Mouse (Mus musculus) Patski (cell line): ENCODE data around the gene Baiap3. TPM values are rescaled to one million over a fixed set of nuclear protein-coding genes. Genes with fewer than 3 reads are reported as not detected.

Experiments used
- ATAC-seq: fragments of 100-300 bp; one replicate; pipeline ENCODE4 v1.8.0; 2021
- CTCF ChIA-PET: fragments of 350-600 bp; sonication (Branson Sonifier 250); formaldehyde crosslinking; loops from one replicate; lab custom pipeline; 2022; ENCODE audit warnings: inconsistent platforms; lab: Charles Lee
- POLR2A ChIA-PET: fragments of 350-600 bp; sonication (Branson Sonifier 250); formaldehyde crosslinking; loops from one replicate; lab custom pipeline; 2022; ENCODE audit warnings: antibody characterized with exemption, inconsistent platforms; lab: Charles Lee
- DNase-seq: peaks from one replicate; pipeline ENCODE4 v3.0.0-alpha.2; 2011; ENCODE audit warnings: low read depth, low spot score
- H3K27me3 ChIP-seq: fragments of 371-371 bp; one replicate; pipeline ENCODE4 v1.5.1; 2021
- CTCF ChIP-seq: fragments of 100-300 bp; IDR thresholded peaks from one replicate; pipeline ENCODE4 v1.5.1; 2021
- in situ Hi-C: fragments of 300-500 bp; cut with MboI; formaldehyde crosslinking; loops from 3 replicates; pipeline ENCODE4 v1.11.1; 2018; ENCODE audit warnings: low pct_unique_long_range_greater_than_20kb, mixed read lengths
- polyA plus RNA-seq: library from polyadenylated mRNA; unstranded; gene quantifications from one replicate; pipeline ENCODE4 v1.2.3, GENCODE M21; 2021

Gene Baiap3
- polyA plus RNA-seq, 1 experiment from 2014 or later: 0.12 TPM

- ChIA-PET CTCF (interaction anchor here (1.0 to 1.8 kb wide), 4 partner anchors 9 to 90 kb away, joined by 3 to 9 read pairs (median 4); no protein-coding TSS in a partner anchor), POLR2A (interaction anchor here (0.5 to 1.8 kb wide), 10 partner anchors 9 to 200 kb away, joined by 3 to 7 read pairs (median 4); partner anchors contain the start of gene BC003965)
- peak; percentile 87 for TF ChIP-seq CTCF
- H3K27me3 ChIP-seq: peaks cover 3% of the 10 kb centered on the region
- in situ Hi-C loops: loop anchor here (5.0 kb wide), 2 partner anchors 82 to 157 kb away; partner anchors contain the start of gene Telo2
- DNase-seq: peak; percentile 100
- peak; percentile 31 for ATAC-seq
These were observed 17.7 kb upstream of the Baiap3 start for GRCm38 (mm10) chr17:25273706-25274501.

GRCm38 (mm10) chr17:25272951-25273705, 17.0 kb upstream of the Baiap3 start:
- POLR2A ChIA-PET: interaction anchor here (0.6 to 1.8 kb wide), 11 partner anchors 8 to 351 kb away, joined by 3 to 7 read pairs (median 3); partner anchors contain the start of genes BC003965, Gnptg and Tsr3
- in situ Hi-C loops: loop anchor here (5.0 kb wide), 2 partner anchors 81 to 156 kb away; partner anchors contain the start of gene Telo2
- no peaks in the 10 kb centered on the region for H3K27me3 ChIP-seq
- CTCF ChIA-PET: interaction anchor here (1.1 kb wide), 1 partner anchor 8 kb away, joined by 4 read pairs; no protein-coding TSS in a partner anchor
- ATAC-seq (peak; percentile 45), DNase-seq (no peak)
- TF ChIP-seq CTCF: no peak

- DNase-seq (no peak), ATAC-seq (no peak)
- H3K27me3 ChIP-seq: no peaks in the 10 kb centered on the region
- CTCF ChIA-PET: interaction anchor here (0.8 to 1.0 kb wide), 2 partner anchors 25 to 48 kb away, joined by 3 to 5 read pairs; no protein-coding TSS in a partner anchor
- TF ChIP-seq CTCF: no peak
- POLR2A ChIA-PET: interaction anchor here (0.6 to 1.8 kb wide), 9 partner anchors 11 to 351 kb away, joined by 3 to 7 read pairs (median 3); partner anchors contain the start of genes BC003965, Gnptg and Tsr3
- in situ Hi-C loops: loop anchor here (5.0 kb wide), 2 partner anchors 80 to 155 kb away; partner anchors contain the start of gene Telo2
These were observed 16.2 kb upstream of the Baiap3 start for GRCm38 (mm10) chr17:25272326-25272725.

GRCm38 (mm10) chr17:25270795-25271335, 14.7 kb upstream of the Baiap3 start:
- no peaks in the 10 kb centered on the region for H3K27me3 ChIP-seq
- no peak for DNase-seq
- in situ Hi-C loops: loop anchor here (5.0 kb wide), 2 partner anchors 79 to 154 kb away; partner anchors contain the start of gene Telo2
- POLR2A ChIA-PET: no interaction called here
- ATAC-seq: no peak
- no peak for TF ChIP-seq CTCF
- CTCF ChIA-PET: interaction anchor here (1.3 kb wide), 1 partner anchor 12 kb away, joined by 3 read pairs; no protein-coding TSS in a partner anchor

- H3K27me3 ChIP-seq: no peaks in the 10 kb centered on the region
- CTCF ChIA-PET: interaction anchor here (1.5 to 1.8 kb wide), 2 partner anchors 9 to 21 kb away, joined by 4 read pairs; no protein-coding TSS in a partner anchor
- POLR2A ChIA-PET: interaction anchor here (1.1 kb wide), 1 partner anchor 9 kb away, joined by 6 read pairs; no protein-coding TSS in a partner anchor
- DNase-seq (no peak), ATAC-seq (no peak)
- in situ Hi-C loops: no loop called here
- no peak for TF ChIP-seq CTCF
These were observed 8.3 kb upstream of the Baiap3 start for GRCm38 (mm10) chr17:25264453-25264852.

GRCm38 (mm10) chr17:25257804-25258261, 1.7 kb upstream of the Baiap3 start:
- POLR2A ChIA-PET: interaction anchor here (2.8 kb wide), 1 partner anchor 11 kb away, joined by 11 read pairs; no protein-coding TSS in a partner anchor
- DNase-seq: no peak
- no peak for ATAC-seq

GRCm38 (mm10) chr17:25255110-25255509, 1.1 kb downstream of the Baiap3 start:
- CTCF ChIA-PET: interaction anchor here (1.0 kb wide), 1 partner anchor 12 kb away, joined by 3 read pairs; no protein-coding TSS in a partner anchor
- in situ Hi-C loops: no loop called here
- ATAC-seq (no peak), DNase-seq (no peak)
- no peak for TF ChIP-seq CTCF
- no peaks in the 10 kb centered on the region for H3K27me3 ChIP-seq
- POLR2A ChIA-PET: no interaction called here

More at GRCm38 (mm10) chr17:25257804-25258261, 1.7 kb upstream of the Baiap3 start:
- no peaks in the 10 kb centered on the region for H3K27me3 ChIP-seq
- CTCF ChIA-PET: no interaction called here
- in situ Hi-C loops: no loop called here
- no peak for TF ChIP-seq CTCF

GRCm38 (mm10) chr17:25253760-25254159, 2.4 kb downstream of the Baiap3 start:
- no peaks in the 10 kb centered on the region for H3K27me3 ChIP-seq
- no peak for TF ChIP-seq CTCF
- CTCF ChIA-PET: no interaction called here
- in situ Hi-C loops: no loop called here
- ATAC-seq (no peak), DNase-seq (no peak)
- POLR2A ChIA-PET: interaction anchor here (0.8 kb wide), 1 partner anchor 10 kb away, joined by 3 read pairs; no protein-coding TSS in a partner anchor

- in situ Hi-C loops: no loop called here
- no peaks in the 10 kb centered on the region for H3K27me3 ChIP-seq
- ChIA-PET CTCF (no interaction called here), POLR2A (no interaction called here)
- DNase-seq (no peak), ATAC-seq (no peak)
- no peak for TF ChIP-seq CTCF
These were observed 3.5 kb downstream of the Baiap3 start for GRCm38 (mm10) chr17:25252643-25253042.
